Mouse (Mus musculus) lung, postnatal 0 days (tissue): ENCODE data around the gene Izumo1r.

Source experiments
- CTCF ChIP-seq: IDR thresholded peaks from 2 replicates; pipeline ENCODE4 v1.5.1; 2016; ENCODE audit warnings: antibody characterized with exemption, mild to moderate bottlenecking
- EP300 ChIP-seq: IDR thresholded peaks from 2 replicates; pipeline ENCODE4 v1.6.1; 2016; ENCODE audit warnings: antibody characterized with exemption, mild to moderate bottlenecking, control low read depth

DNA sequence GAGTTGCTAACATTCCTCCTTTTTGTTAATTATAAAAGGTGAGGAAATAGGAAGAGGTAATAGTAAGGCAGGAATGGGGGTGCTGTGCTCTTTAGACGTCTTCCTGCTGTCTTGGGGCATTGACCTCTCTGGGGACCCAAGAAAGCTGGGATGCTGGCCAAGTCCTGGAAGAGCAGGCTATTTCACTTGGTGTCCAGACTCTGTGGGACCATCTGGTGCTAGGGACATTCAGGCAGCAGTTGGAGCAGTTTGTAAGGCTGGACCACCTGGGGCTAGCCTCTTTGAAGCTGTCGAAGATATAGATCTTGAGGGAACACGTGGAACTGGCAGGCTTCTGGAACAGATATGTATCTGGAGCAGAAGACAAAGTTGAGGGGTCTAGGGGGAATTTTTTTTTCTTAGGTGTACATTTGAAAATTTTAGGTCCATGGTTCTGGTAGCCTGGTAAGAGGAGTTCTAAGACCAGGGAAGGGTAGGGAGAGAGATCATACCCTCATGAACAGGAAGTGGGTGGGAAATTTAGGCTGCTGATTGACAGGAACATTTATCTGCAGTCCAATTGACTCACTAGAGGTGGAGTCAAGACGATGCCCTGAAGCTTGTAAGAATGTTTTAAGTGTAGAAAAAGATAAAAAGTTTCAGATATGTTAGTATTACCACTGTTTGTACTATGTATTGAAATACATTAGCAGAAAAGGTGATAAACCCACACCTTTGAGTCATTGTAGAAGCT, 46.7 kb downstream of the Izumo1r start:
- no peak for TF ChIP-seq CTCF
- TF ChIP-seq EP300, result no peak
